Mouse (Mus musculus) right cerebral cortex, postnatal 10 days (tissue): ENCODE data around the gene 4933430I17Rik.

Source experiments
- DNase-seq, 2 experiments: peaks; one replicate each; pipeline ENCODE4 v3.0.0; 2021; ENCODE audit warnings: low spot score in 2 of 2

4933430I17Rik gene

GRCm38 (mm10) chr4:62503374-62503970 lies 21.7 kb upstream of the 4933430I17Rik start, which contains the start of gene Hdhd3:
TSS of gene Hdhd3 (minus strand) at chr4:62503467.
- no peak for DNase-seq

GRCm38 (mm10) chr4:62505991-62506390 lies 19.2 kb upstream of the 4933430I17Rik start:
- DNase-seq: no peak

GRCm38 (mm10) chr4:62506798-62507197 lies 18.4 kb upstream of the 4933430I17Rik start:
- DNase-seq: no peak

- DNase-seq: no peak
Observed at GRCm38 (mm10) chr4:62508839-62509238, 16.3 kb upstream of the 4933430I17Rik start.

GRCm38 (mm10) chr4:62509946-62510345 lies 15.2 kb upstream of the 4933430I17Rik start:
- DNase-seq: no peak

GRCm38 (mm10) chr4:62513998-62514506 lies 11.1 kb upstream of the 4933430I17Rik start:
- no peak for DNase-seq

GRCm38 (mm10) chr4:62514995-62515394 lies 10.2 kb upstream of the 4933430I17Rik start:
- no peak for DNase-seq

- no peak for DNase-seq
Observed at GRCm38 (mm10) chr4:62515490-62515889, 9.7 kb upstream of the 4933430I17Rik start.

GRCm38 (mm10) chr4:62516079-62516478 lies 9.1 kb upstream of the 4933430I17Rik start:
- DNase-seq: no peak

GRCm38 (mm10) chr4:62516579-62516978 lies 8.6 kb upstream of the 4933430I17Rik start:
- no peak for DNase-seq

GRCm38 (mm10) chr4:62517046-62517445 lies 8.1 kb upstream of the 4933430I17Rik start:
- DNase-seq: no peak

GRCm38 (mm10) chr4:62517538-62518415 lies 7.4 kb upstream of the 4933430I17Rik start:
- DNase-seq: no peak

- no peak for DNase-seq
Observed at GRCm38 (mm10) chr4:62518416-62519121, 6.6 kb upstream of the 4933430I17Rik start.

GRCm38 (mm10) chr4:62519122-62519848 lies 5.9 kb upstream of the 4933430I17Rik start:
- DNase-seq: no peak

GRCm38 (mm10) chr4:62519849-62520233 lies 5.3 kb upstream of the 4933430I17Rik start, which contains the start of gene Alad:
TSS of gene Alad (minus strand) at chr4:62519918.
- peak; percentile 86 to 88 for DNase-seq

GRCm38 (mm10) chr4:62520892-62521400 lies 4.2 kb upstream of the 4933430I17Rik start:
- DNase-seq: no peak

- DNase-seq: no peak
Observed at GRCm38 (mm10) chr4:62525489-62525811, 281 bp downstream of the 4933430I17Rik start.

GRCm38 (mm10) chr4:62526256-62526655 lies 1.1 kb downstream of the 4933430I17Rik start:
- no peak for DNase-seq

GRCm38 (mm10) chr4:62527655-62528054 lies 2.5 kb downstream of the 4933430I17Rik start:
- no peak for DNase-seq

- DNase-seq: no peak
Observed at GRCm38 (mm10) chr4:62533729-62534128, 8.6 kb downstream of the 4933430I17Rik start.

GRCm38 (mm10) chr4:62541802-62542201 lies 16.6 kb downstream of the 4933430I17Rik start:
- DNase-seq: peak in 1 of 2 experiments; percentile 38
